Mouse (Mus musculus) kidney, adult 2 months (tissue): Measurements from ENCODE around the gene Fam129c.

Experiments
- CTCF ChIP-seq: fragments of 200-500 bp; conservative IDR thresholded peaks from 2 replicates; pipeline ENCODE4 v1.5.1; 2011; ENCODE audit warnings: low read depth, mild to moderate bottlenecking, control low read depth, low read length, moderate library complexity, mixed read lengths; ENCODE audit not compliant: insufficient read depth, insufficient read length
- POLR2A ChIP-seq: fragments of 200-500 bp; IDR thresholded peaks from one replicate; pipeline ENCODE4 v1.6.1; 2011; ENCODE audit warnings: low read depth, low read length, control low read depth

DNA sequence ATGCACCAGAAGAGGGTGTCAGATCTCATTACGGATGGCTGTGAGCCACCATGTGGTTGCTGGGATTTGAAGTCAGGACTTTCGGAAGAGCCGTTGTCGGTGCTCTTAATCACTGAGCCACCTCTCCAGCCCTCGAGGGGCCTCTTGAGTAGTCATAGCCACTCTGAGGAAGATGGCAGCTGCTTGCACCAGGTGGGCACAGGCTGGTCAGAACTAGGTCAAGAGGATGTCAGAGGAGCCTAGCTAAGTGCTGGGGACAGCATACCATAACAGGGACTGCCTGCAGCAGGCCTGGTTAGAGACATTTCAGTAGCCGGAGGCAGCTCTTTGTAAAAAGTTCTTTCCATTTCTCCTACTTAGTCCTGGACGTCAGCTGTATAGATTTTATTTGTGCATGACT is 46.7 kb upstream of the Fam129c start:
- TF ChIP-seq CTCF (no peak), POLR2A (no peak)
